Mouse (Mus musculus): ENCODE data around the gene Cfap126.

GRCm38 (mm10) chr1:171118996-171119395, 5.3 kb downstream of the Cfap126 start:
- TF ChIP-seq MEF2A (IDR thresholded peaks at IDR 0.05; ENCODE audit: extremely low read depth, insufficient replicate concordance, low read depth, low read length, poor library complexity, severe bottlenecking), result no peak
- TF ChIP-seq HCFC1 (IDR thresholded peaks at IDR 0.05; ENCODE audit: low read depth, low read length), result no peak
- TF ChIP-seq CTCF (IDR thresholded peaks at IDR 0.05 in 2 of 3, conservative IDR thresholded peaks at IDR 0.05 in 1 of 3; ENCODE audit: control insufficient read depth in 1 of 3, insufficient read depth in 1 of 3, low read depth in 2 of 3, low read length in 3 of 3, poor library complexity in 1 of 3, severe bottlenecking in 1 of 3), result no peak
- TF ChIP-seq POLR2A (IDR thresholded peaks at IDR 0.05; ENCODE audit: control insufficient read depth in 1 of 2, insufficient read depth in 1 of 2, low read depth in 1 of 2, low read length in 2 of 2, poor library complexity in 1 of 2), result no peak
- no peak for TF ChIP-seq EP300 (IDR thresholded peaks at IDR 0.05; ENCODE audit: low read depth in 1 of 2, low read length in 2 of 2)
- TF ChIP-seq ZC3H11A (IDR thresholded peaks at IDR 0.05; ENCODE audit: low read depth, low read length), result no peak
- TF ChIP-seq USF1 (IDR thresholded peaks at IDR 0.05; ENCODE audit: low read depth, low read length), result no peak
- no peak for TF ChIP-seq GATA1 (IDR thresholded peaks at IDR 0.05; ENCODE audit: low read depth, low read length)
- TF ChIP-seq MAX (IDR thresholded peaks at IDR 0.05; ENCODE audit: low read length), result no peak
- no peak for TF ChIP-seq POLR2AphosphoS5 (IDR thresholded peaks at IDR 0.05; ENCODE audit: borderline replicate concordance, low read depth, low read length)
- TF ChIP-seq UBTF (IDR thresholded peaks at IDR 0.05; ENCODE audit: borderline replicate concordance, insufficient read depth, low read depth, low read length), result no peak
- TF ChIP-seq NELFE (IDR thresholded peaks at IDR 0.05; ENCODE audit: low read depth, low read length), result no peak
- TF ChIP-seq TCF12 (IDR thresholded peaks at IDR 0.05; ENCODE audit: low read depth, low read length), result no peak
- no peak for TF ChIP-seq MAFK (IDR thresholded peaks at IDR 0.05; ENCODE audit: borderline replicate concordance, low read depth, low read length)

Data from MEL (cell line).